Mouse (Mus musculus): ENCODE measurements around the gene Kbtbd7.
"Not testable (repeated sequence)": the region's sequence is repeated elsewhere in the genome, so short reads cannot be mapped to it uniquely, and the experiment has no call there.

The Kbtbd7 gene

GRCm38 (mm10) chr14:79451681-79452590, 25.6 kb downstream of the Kbtbd7 start, which contains the start of gene Kbtbd6:
Kbtbd6 (plus strand) TSS chr14:79451835.
- DNase-seq: peak; percentile 58

GRCm38 (mm10) chr14:79452591-79452934, 26.3 kb downstream of the Kbtbd7 start:
- DNase-seq: not testable (repeated sequence)

GRCm38 (mm10) chr14:79460401-79460800, 34.1 kb downstream of the Kbtbd7 start:
- no peak for DNase-seq

DNA sequence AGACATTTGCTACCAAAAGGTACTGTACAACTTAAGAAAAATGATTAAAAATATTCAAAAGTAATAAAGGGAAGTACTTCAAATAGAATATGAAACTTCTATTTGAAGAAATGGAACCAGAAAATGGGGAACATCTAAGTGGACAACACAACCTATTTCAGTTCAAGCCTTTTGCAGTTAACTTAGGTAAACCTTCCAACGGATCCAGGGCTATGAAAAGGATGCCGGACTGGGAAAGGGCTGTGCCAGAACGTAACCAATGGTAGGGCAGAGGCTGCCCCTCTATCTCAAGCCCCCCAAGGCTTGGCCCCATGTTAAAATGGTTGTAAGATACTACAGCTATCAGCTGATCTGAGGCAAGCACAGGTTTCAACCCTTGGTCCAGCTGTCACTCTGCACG, 34.7 kb downstream of the Kbtbd7 start:
- DNase-seq: no peak

- DNase-seq: no peak
Observed at GRCm38 (mm10) chr14:79465623-79466022, 39.3 kb downstream of the Kbtbd7 start.

DNA sequence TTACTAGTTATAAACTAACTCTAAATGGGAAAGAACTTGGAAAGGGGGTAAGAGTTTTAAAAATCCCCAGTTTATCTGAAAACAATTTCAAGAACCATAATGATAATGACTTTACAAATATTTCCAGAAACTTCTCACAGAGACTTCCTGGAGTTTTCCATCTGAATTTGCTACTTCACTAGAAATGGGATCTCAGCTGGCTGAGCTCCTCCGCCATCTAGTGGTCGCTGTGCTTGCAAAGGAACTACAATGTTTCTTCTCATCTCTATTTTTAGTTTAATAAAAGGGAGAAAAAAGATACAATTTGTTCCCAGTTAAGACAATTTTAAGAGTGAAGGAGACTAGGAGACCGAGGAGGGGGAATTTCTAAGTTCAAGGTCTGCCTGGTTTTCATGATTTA, 41.3 kb downstream of the Kbtbd7 start:
- peak; percentile 75 for DNase-seq

DNA sequence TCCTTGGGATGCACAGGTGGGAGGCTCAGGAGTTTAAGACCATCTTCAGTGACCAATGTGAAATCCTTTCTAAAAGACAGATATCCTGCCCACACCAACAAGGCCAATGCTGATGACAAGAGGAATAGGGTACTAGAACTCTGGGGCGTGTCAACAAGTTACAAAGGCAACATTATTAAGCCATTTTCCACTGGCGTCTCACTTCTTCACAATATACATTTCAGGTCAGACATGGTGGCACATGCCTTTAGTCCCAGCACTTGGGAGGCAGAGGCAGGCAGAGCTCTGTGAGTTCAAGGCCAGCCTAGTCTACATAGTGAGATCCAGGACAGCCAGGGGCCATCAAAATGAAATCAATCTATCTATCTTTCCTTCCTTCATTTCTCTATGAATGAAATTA, 47.1 kb downstream of the Kbtbd7 start:
- DNase-seq: no peak
